In the genomic region with DNA sequence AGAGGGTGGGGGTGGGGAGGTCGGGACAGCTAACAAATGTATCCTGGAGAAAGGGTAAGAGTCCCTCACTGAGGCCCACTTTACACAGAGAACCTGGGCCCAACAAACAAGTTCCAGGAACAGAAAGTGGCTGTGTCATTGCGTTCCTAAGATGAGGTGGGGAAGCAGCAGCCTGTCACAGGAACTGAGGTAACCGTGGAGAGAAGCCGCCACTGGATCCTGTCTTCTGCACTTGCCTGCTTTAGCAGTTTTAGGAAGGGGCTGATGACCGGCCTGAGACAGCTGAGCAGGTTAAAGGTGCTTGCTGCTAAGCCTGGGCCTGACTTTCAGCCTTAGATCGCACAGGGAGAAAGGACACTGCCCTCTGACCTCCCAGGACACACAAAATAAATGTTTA, we compare ENCODE assay signal across 8 mouse cellular contexts. TPM values are rescaled to one million over a fixed set of nuclear protein-coding genes. Genes with fewer than 3 reads are reported as not detected.
DNase-seq lines count a peak whose midpoint lies in the region; ATAC-seq and TF ChIP-seq lines count a peak whose summit lies in the region.

No protein-coding gene starts in this region.

- H3K27ac ChIP-seq in forebrain, postnatal 0 days (ENCODE audit: low read depth, low read length): peak overlapping the region; percentile 45; the same call in 1 of the 2 replicates
- H3K27ac ChIP-seq in limb, embryonic 10.5 days: peak overlapping the region; percentile 85
- peak overlapping the region; percentile 33; the same call in 1 of the 2 replicates for H3K27ac ChIP-seq in midbrain, embryonic 14.5 days (replicated peaks; ENCODE audit: low read depth, low read length)

- no peak overlapping the region for H3K9ac ChIP-seq in forebrain, postnatal 0 days
- no peak overlapping the region for H3K9ac ChIP-seq in midbrain, embryonic 14.5 days (replicated peaks; ENCODE audit: low read length)

- 27% methylated on average over 6 of the region's 6 CpGs for WGBS in forebrain, postnatal 0 days
- 31% methylated on average over 6 of the region's 6 CpGs for WGBS in limb, embryonic 10.5 days
- WGBS in midbrain, embryonic 14.5 days: 22% methylated on average over 6 of the region's 6 CpGs

- H3K4me2 ChIP-seq in forebrain, postnatal 0 days (ENCODE audit: low read depth): no peak overlapping the region
- no peak overlapping the region for H3K4me2 ChIP-seq in midbrain, embryonic 14.5 days (ENCODE audit: low read length)

- no peaks in the 10 kb centered on the region for H3K9me3 ChIP-seq in forebrain, postnatal 0 days (ENCODE audit: low read length)
- H3K9me3 ChIP-seq in limb, embryonic 10.5 days (replicated peaks): no peaks in the 10 kb centered on the region
- no peaks in the 10 kb centered on the region for H3K9me3 ChIP-seq in midbrain, embryonic 14.5 days (ENCODE audit: control insufficient read depth, low read length)

- no peak for ATAC-seq in forebrain, postnatal 0 days
- ATAC-seq in midbrain, embryonic 14.5 days (ENCODE audit: low FRiP score, low TSS enrichment): no peak

- peaks cover 39% of the 10 kb centered on the region for H3K4me1 ChIP-seq in forebrain, postnatal 0 days (ENCODE audit: insufficient read depth)
- H3K4me1 ChIP-seq in limb, embryonic 10.5 days: peaks cover 88% of the 10 kb centered on the region
- peaks cover 59% of the 10 kb centered on the region for H3K4me1 ChIP-seq in midbrain, embryonic 14.5 days (ENCODE audit: control insufficient read depth, insufficient read depth, low read length)

- no peaks in the 10 kb centered on the region for H3K36me3 ChIP-seq in forebrain, postnatal 0 days (ENCODE audit: insufficient read depth)
- no peaks in the 10 kb centered on the region for H3K36me3 ChIP-seq in limb, embryonic 10.5 days
- no peaks in the 10 kb centered on the region for H3K36me3 ChIP-seq in midbrain, embryonic 14.5 days (ENCODE audit: control insufficient read depth, insufficient read depth, low read length)

- no peaks in the 10 kb centered on the region for H3K27me3 ChIP-seq in forebrain, postnatal 0 days (ENCODE audit: insufficient read depth, low read length)
- no peaks in the 10 kb centered on the region for H3K27me3 ChIP-seq in limb, embryonic 10.5 days (ENCODE audit: low read depth, poor library complexity, severe bottlenecking)
- no peaks in the 10 kb centered on the region for H3K27me3 ChIP-seq in midbrain, embryonic 14.5 days (ENCODE audit: control insufficient read depth, insufficient read depth, low read length)

- H3K4me3 ChIP-seq in forebrain, postnatal 0 days (ENCODE audit: low read depth, low read length): no peak overlapping the region
- peak overlapping the region; percentile 13; the same call in 1 of the 2 replicates for H3K4me3 ChIP-seq in limb, embryonic 10.5 days
- no peak overlapping the region for H3K4me3 ChIP-seq in midbrain, embryonic 14.5 days (replicated peaks; ENCODE audit: low read depth, low read length)

- DNase-seq in thymus, postnatal 14 days: peak; percentile 58
- no peak for DNase-seq in thymus, postnatal 25 days
- DNase-seq in forebrain, postnatal 0 days: no peak
- no peak for DNase-seq in limb, embryonic 10.5 days (ENCODE audit: low spot score)
- DNase-seq in midbrain, embryonic 14.5 days: no peak
- no peak for DNase-seq in frontal cortex, postnatal 14 days (ENCODE audit: low spot score in 2 of 2)
- DNase-seq in urinary bladder, postnatal 10 days (ENCODE audit: low spot score): no peak
- no peak for DNase-seq in cerebellum, postnatal 4 days (ENCODE audit: low spot score in 2 of 2)

- no peak for TF ChIP-seq CTCF in forebrain, postnatal 0 days (IDR thresholded peaks at IDR 0.05; ENCODE audit: low read depth)

RNA-seq across cellular contexts. Expression of a gene that starts 35.6 kb away (rescaled TPM):
- 79.8 and 98.1 TPM in 2 replicates for total RNA-seq in forebrain, postnatal 0 days (2014; rRNA removed)
- polyA plus RNA-seq in forebrain, postnatal 0 days (2015; fragmentation: Nextera tagmentation; extraction: Ambion mirVana): 62.7 and 68.8 TPM in 2 replicates
- polyA plus RNA-seq in limb, embryonic 10.5 days (2016; fragmentation: Nextera tagmentation; extraction: Ambion mirVana): 71.6 and 78.5 TPM in 2 replicates
- 73.5 and 78.2 TPM in 2 replicates for polyA plus RNA-seq in midbrain, embryonic 14.5 days (2014; fragmentation: Nextera tagmentation; extraction: Ambion mirVana)

Comparison
In these comparisons a context has a peak if more than half of its experiments do, and no peak if none do; other contexts are left out.
1. H3K27ac ChIP-seq: peak in every context shown above with its lines; median percentile 85 in limb, embryonic 10.5 days; 45 in forebrain, postnatal 0 days; 33 in midbrain, embryonic 14.5 days.